Mouse (Mus musculus): ENCODE data around the gene Nrxn3. TPM values are rescaled to one million over a fixed set of nuclear protein-coding genes. Genes with fewer than 3 reads are reported as not detected.

Nrxn3 gene
- total RNA-seq, 2 experiments from 2014 or later, result 214 to 265 TPM

DNA sequence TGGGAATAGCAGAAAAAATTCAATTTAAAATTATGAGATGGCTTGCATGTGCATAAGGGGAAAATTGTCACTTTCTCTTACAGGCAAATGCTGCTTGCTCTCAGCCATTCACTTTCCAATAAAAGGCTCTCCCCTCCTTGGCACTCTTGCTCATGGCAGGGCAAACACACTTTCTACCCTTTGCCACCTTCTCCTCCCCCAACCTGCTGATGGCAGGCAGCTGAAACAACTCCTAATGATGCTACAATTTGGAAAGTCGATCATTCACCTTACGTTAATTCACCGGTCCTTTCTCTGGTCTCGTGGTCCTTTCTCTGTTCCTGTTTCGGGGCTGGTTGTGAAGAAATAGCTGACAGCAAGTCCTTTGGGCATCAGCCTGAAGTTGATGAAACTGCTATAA, 1091.0 kb downstream of the Nrxn3 start:
- intact Hi-C loops (cut with DNase I), result loop anchor here (10.0 kb wide), 1 partner anchor 259 kb away; no protein-coding TSS in a partner anchor
- DNase-seq (ENCODE audit: low spot score in 2 of 2), result no peak

DNA sequence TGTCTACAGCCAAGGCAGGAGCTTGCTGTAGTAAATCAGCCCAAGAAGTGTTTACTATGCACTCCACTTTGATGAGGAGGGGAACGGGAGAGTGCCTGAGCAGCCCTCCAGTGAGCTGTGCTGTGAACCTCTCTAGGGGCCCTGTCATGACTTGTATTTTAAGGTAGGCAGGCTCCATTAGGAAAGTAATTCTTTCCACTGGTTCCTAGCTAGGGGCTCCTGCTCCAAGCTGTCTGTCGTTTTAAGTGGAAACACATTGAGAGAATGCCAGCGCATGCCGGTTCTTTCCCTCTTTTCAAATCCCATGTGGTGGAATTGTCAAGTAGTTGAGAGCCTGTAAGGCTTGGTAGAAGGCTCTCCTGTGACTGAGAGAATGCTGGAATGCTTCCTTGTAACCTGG, 1091.9 kb downstream of the Nrxn3 start:
- DNase-seq (ENCODE audit: low spot score in 2 of 2), result no peak
- intact Hi-C loops (cut with DNase I), result loop anchor here (10.0 kb wide), 1 partner anchor 260 kb away; no protein-coding TSS in a partner anchor

DNA sequence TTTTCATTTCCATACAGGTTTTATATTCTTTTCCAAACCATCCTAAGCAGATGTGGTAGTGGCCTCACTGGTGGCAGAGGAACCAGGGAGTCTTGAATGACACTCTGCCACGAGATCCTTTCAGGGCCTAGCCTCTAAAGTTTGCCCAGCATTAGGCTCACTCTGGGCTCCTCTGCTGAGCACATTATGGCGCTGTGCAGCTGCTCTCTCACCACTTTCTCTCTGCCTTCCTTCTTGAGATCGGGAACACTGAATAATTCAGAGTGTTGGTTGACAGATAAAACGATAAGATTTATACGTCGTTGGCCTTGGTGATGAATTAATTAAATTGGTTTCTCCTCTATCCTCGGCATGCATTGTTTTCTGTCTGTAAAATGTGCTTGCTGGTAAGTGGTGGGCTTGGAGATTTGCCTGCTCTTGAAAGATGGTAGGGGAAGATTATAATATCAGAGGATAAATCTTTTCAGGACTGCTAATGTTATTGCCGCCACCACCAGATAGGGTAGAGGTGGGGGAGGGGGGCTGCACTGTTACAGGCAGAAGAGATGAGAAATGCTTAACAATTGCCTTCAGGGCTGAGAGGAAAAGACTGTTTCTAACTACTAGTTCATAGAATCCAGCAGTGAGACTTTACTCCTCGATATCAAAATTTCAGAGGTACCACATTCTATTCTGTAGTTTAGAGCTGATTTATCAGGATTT, 1094.5 kb downstream of the Nrxn3 start:
- intact Hi-C loops (cut with DNase I), result loop anchor here (10.0 kb wide), 1 partner anchor 262 kb away; no protein-coding TSS in a partner anchor
- DNase-seq (ENCODE audit: low spot score in 2 of 2), result no peak

DNA sequence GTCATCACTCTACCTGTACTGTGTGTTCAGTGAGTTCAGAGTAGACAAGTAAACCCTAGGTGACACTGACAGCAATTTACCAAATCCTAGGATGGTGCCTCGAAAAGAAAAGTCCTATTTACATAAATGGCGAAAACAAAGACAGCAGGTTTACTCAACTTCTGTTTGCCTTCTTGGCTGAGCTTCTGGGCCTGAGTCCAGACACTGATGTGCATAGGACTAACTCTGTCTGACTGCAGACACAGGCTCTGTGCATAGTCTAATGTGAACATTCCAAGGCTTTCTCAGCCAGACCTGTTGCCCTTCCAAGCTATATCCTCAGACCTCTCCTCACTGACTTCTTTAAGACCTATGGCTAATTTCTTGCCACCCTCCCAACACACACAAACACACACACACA, 1095.5 kb downstream of the Nrxn3 start:
- intact Hi-C loops (cut with DNase I), result loop anchor here (10.0 kb wide), 1 partner anchor 263 kb away; no protein-coding TSS in a partner anchor
- DNase-seq (ENCODE audit: low spot score in 2 of 2), result no peak

DNA sequence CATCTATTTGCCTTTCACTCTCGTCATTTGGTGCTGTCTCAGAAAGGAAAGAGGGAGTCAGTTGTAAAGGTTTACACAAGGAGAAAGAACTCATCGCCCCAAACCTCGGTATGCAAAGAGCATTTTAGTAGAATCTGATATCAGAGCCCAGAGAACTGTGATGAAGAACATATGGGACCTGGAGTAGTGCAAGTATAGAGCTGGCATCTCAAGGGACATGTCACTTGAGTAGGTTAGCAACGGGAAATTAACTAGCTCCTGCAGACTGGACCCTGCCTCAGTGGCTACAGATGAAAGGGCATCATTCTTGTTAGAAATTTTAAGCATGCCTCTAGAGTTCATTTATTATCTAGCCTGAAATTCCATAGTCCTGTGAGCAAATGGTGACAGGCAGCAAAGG, 1099.5 kb downstream of the Nrxn3 start:
- intact Hi-C loops (cut with DNase I), result no loop called here

DNA sequence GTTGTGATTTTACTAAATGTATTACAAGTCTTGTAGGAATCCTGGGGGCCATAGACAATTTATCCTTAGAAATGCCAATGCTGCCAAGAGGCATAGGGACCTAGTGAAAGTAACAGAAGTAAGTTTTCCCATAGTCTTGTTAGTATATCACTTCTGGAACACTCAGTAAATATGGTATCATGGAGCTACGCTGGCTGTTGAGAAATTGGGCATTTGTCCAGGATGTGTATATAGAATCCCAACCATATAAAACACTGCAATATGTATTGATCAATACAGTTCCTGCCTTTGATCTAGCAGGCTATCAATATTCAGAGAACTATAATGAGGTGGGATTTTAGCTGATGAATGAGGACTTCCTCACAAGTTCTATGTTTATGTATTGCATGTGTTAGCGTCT, 1107.3 kb downstream of the Nrxn3 start:
- DNase-seq (ENCODE audit: low spot score in 2 of 2), result no peak
- intact Hi-C loops (cut with DNase I), result no loop called here

More for the DNA sequence above, 1099.5 kb downstream of the Nrxn3 start:
- DNase-seq (ENCODE audit: low spot score in 2 of 2), result no peak

DNA sequence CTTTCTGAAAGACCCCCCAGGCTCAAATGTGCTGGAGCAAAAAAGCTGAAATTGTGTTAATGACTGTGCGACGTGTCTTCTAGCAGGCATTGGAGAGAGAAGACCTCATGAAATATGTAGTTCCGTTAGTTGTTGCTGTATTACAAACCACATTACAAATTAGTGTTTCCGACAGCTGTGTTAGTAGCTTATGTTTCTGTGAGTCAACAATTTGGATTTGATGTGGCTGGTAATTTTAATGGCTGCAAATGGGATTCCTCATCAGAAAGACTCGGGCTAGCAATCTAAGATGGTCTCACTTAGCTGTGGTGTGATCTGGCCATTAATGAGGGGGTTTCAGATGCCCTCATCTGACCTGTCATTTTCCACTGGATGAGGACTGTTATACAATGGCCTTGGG, 1107.7 kb downstream of the Nrxn3 start:
- DNase-seq (ENCODE audit: low spot score in 2 of 2), result no peak
- intact Hi-C loops (cut with DNase I), result no loop called here

DNA sequence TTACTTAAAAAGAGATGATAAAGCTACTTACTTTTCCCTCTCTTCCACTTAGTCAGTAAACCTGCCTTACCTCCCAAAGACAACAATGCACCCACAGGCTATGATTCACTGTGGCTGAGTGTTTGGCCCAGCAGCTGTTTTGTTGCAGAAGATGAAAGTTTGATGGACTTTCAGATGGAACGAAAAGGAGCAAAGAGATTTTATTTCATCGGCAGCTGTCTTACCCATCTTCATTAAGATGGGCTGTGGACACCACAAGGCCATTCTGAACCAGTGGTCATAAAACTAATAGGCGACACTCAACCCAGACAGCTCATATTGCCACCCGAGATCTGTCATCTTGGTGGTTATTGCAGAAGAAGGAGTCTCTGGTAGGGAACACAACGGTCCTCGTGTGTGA, 1108.6 kb downstream of the Nrxn3 start:
- intact Hi-C loops (cut with DNase I), result no loop called here
- DNase-seq (ENCODE audit: low spot score in 2 of 2), result no peak

DNA sequence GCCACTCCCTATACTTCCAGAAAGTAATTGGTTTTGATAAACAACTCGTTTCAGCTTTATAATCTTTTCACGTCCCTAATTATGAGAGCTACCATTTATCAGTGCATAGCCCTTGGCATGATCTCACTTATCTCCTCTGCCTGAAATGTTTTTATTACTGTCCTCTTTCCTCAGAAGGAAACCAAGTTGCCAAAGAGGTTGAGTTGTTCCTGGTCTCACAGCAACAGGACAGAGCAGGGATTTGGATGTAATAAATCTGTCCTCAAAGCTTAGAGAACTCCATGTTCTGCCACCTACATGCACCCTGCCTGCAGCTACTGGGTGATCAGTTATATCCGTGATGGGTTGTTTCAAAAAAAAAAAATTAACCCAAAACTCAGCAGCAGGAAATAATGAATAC, 1113.6 kb downstream of the Nrxn3 start:
- no peak for DNase-seq (ENCODE audit: low spot score in 2 of 2)
- intact Hi-C loops (cut with DNase I), result no loop called here

DNA sequence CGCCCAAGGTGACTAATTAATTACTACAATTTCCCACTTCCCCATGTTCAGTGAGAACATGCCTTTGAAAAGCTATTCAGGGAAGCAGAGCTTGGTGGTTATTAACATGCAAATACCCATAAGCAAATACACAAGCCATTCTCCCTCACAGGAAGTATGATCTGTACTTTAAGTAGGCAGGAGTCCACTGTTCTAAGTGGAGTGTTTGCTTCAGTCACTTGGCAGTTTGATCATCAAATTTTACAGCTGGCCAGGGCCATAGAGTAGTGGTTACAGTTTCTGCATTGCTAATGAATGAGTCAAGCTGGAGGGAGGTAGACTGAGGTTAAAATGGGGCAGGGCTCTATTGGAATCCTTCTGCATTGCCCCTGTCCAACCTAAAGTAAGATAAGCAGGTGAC, 1120.2 kb downstream of the Nrxn3 start:
- intact Hi-C loops (cut with DNase I), result no loop called here
- DNase-seq (ENCODE audit: low spot score in 2 of 2), result no peak

DNA sequence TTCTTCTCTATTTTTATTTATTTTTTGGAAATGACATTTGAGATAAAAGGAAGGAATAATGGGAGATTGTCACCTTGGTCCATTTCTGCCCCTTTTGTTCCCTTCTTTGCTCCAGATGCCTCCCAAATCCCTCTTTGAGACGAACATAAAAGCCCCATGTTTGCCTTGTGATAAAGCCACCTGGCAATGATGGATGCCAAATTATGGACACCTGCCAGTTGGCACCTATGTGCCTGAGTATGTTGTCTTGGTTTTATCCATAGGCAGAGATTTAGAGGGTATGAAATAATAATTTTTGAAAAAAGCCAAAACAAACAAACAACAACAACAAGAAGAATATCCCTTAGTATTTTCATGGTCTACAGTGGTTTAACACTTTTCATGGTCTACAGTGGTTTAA, 1125.4 kb downstream of the Nrxn3 start:
- intact Hi-C loops (cut with DNase I), result no loop called here
- DNase-seq (ENCODE audit: low spot score in 2 of 2), result no peak

DNA sequence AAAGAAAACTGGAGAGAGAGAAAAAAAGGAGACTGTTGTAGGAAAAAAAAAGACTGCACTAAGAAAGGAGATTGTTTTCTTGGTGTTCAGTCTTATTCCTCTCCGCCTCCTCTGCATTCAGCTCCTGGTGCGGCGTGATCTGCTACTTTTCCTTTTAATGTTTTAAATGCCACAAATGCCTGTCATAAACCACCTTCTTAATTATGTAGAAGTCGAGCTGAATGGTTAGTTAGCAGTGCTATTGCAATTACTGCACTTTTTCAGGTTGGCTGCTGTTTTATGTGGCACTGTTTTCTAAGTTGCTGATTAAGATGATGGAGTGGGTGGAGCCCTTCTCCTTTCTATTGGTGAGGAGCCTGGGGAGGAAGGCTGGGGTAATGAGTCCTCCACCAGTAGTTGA, 1131.7 kb downstream of the Nrxn3 start:
- no peak for DNase-seq (ENCODE audit: low spot score in 2 of 2)
- intact Hi-C loops (cut with DNase I), result no loop called here

DNA sequence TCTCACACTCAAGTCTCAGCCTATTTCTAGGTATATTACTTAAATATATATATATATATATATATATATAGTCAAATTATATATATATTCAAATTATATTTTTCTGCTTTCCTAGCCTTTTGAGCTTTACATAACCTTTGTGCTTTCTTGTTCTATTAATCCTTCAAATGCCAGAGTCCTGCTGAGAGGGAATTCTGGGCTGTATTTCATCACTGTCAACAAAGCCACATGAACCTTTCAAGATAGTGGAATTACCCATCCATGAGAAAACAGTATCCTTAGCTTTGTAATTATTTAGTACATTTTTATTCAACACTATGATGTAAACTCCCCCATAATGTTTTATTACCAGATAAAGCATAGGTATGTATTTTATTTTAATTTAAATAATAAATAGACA, 1144.4 kb downstream of the Nrxn3 start:
- no peak for DNase-seq (ENCODE audit: low spot score in 2 of 2)
- intact Hi-C loops (cut with DNase I), result no loop called here

DNA sequence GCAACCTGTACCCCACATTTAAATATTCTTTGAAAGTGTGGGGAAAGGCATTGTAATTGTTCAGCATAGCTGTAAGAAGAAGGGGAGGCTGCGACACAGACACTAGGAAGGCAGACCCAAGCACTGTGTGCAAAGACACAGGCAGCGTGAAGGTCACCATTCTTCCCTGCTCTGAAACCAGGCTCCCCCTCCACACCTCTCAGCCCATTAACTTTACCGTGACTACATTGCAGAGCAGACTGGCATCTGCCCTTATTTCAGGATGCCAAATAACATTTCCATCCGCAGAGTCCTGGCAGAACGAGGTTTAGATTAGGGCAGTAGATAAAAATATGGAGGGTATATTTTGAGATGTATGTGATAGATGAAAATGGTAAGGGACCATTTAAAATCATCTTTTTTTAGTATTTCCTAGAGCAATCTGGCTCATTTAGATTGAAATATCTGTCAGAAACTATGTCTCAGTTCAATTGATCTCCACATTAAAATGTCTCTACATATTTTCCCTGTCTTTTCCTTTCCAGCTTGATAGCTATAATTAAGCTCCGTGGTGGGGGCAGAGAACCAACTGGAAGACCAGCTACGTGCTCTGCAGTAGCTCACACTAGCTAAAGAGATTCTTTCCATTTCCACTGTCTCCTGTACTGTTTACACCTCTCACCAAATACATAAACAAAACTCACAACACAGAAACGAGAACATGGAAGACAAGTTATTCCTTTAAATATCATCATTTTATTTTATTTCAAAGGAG, 1160.1 kb downstream of the Nrxn3 start:
- intact Hi-C loops (cut with DNase I), result no loop called here
- no peak for DNase-seq (ENCODE audit: low spot score in 2 of 2)

DNA sequence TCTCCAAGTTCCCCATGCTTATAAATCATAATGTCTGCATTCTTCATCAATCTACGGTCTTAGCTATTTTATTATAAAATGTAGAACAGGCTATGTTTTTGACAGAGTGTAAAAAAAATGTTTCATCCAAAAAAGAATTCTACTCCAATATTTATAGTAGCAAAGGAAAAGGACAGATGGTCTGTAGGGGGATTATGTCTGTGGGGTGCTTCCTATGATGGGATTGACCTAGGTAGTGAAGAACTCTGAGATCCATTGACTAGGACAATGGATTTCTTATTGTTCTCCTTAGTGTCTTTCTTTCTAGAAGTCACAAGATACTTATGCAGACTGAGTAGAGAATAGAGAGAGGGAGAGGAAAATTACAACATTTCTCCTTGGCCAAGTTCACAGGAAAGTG, 1161.9 kb downstream of the Nrxn3 start:
- intact Hi-C loops (cut with DNase I), result no loop called here
- DNase-seq (ENCODE audit: low spot score in 2 of 2), result no peak

DNA sequence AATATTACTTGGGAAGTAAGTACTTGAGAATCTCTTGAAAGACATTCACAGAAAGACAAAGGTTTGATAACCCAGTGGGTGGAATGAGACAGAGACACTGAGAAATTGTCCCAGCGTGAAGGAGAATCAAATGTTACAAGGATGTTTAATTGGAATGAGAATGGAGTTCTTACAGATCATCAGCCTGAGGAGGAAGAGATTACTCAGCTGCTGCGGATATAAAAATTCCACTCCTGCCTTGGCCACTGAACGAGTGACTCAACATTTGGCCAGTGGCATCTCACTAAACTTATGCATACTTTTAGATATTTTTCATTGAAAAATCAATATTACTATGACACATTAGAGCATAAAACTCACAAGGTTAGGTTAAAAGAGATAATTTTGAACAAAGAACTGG, 1166.0 kb downstream of the Nrxn3 start:
- no peak for DNase-seq (ENCODE audit: low spot score in 2 of 2)
- intact Hi-C loops (cut with DNase I), result no loop called here

DNA sequence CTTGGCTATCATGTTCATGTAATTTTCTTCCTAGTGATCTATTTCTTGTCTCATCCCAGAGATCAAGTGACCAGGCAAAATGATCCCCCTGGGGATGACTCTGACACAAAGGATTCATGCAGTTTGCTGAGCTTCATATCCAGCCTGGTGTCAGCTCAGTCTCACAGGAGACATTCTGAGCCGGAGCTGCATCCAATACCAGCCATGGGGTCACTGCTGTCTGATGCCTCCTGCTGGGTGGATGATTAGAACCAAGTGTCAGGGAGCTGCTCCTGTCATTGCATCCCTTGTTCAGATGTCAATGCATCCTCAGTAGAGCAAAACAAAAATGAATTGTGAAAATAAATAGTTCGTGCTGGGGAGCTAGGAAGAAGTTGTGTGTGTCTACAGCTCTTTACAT, 1174.2 kb downstream of the Nrxn3 start:
- intact Hi-C loops (cut with DNase I), result no loop called here
- no peak for DNase-seq (ENCODE audit: low spot score in 2 of 2)

DNA sequence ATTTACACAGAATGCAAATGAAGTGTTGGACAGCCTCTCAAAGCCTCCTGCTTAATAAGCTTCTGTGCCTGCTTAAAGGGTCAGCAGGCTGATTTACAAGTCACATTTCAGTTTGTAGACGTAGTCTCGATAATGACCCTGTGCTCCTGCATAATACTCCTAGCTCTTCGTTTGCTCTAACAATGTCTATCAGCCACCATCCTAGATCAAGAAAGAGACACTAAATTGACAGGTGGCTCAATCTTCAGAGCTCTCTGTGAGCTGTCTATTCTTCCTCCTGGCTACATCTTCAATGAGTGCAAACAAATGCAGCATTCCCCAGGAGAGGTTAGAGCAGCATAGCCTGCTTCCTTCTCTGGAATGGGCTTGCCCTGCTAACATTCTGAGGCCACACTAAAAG, 1186.9 kb downstream of the Nrxn3 start:
- no peak for DNase-seq (ENCODE audit: low spot score in 2 of 2)
- intact Hi-C loops (cut with DNase I), result no loop called here

DNA sequence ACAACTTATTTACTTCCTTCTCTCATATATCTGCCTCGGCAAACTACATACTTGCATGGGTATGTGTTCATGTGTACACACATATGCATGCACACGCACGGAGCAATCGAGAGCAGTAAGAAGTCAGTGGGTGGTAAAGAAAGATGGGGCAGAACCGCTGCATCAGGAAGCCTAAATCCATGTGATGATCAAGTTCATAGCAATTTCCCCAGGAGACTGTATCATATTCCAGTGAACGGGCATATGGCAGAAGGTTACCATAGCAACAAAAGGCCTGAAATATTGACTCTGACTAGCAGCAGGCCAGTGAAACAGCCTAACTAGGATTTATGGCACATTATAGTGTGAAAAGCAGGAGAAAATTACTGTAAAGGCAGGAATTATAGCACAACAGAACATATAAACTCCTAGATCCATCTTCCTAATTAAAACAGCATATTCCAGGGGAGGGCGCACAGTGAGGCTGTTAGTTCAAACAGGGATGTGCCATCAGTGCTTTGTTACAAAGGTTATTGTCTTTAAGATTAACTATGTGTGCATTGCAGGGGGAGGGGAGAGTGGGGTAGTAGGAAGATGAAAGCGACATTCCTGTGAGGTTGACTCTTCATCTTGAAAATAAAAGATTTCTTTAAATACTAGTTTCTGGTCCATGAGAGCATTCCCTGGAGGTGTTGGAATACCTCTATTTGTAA, 1195.6 kb downstream of the Nrxn3 start:
- DNase-seq (ENCODE audit: low spot score in 2 of 2), result no peak
- intact Hi-C loops (cut with DNase I), result no loop called here

DNA sequence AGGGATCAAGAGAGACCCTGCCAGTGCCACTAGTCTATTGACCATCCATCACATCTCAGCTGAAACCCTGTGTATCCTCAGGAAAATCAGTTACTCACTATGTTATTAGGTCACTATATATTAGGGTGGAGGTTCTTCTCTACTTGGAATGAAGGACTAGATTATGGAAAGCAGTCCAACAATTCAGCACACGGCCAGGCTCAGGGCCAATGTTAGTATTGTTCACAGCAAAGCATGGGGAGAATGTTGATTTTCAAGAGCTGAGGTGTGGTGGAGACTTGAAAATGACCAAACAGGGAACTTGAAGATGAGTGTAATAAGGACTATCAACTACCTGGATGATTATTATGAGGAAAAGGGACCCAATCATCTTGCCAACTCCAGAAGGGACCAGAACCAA, 1209.7 kb downstream of the Nrxn3 start:
- intact Hi-C loops (cut with DNase I), result no loop called here
- DNase-seq (ENCODE audit: low spot score in 2 of 2), result no peak

DNA sequence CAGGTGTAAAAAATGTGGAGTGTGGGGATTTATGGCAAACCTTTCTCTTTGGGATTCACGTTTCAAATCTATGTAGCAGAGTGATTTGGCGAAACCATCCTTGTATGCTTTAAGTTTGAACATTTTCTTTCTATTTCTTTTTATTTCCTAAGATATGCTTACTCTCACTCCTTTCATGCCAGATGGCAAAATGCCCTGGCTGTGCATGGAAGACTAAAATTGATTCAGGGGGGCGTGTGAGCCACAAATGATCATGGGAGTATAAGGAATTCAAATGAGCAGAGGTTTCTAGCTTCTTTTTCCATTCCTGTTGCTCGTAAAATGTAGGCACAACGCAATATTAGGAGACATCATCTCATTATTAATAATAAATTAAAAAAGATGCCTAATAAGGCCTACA, 1211.0 kb downstream of the Nrxn3 start:
- DNase-seq (ENCODE audit: low spot score in 2 of 2), result no peak
- intact Hi-C loops (cut with DNase I), result no loop called here

Data from left cerebral cortex, postnatal 36 days (tissue).